11 mouse cellular contexts compared by ENCODE assay signal in genomic region chr14:79273697-79274477, GRCm38 (mm10). TPM values are rescaled to one million over a fixed set of nuclear protein-coding genes. Genes with fewer than 3 reads are reported as not detected.
A peak's percentile ranks its signal among the peaks of the same experiment; 100 is the strongest.
DNase-seq lines count a peak whose midpoint lies in the region; ATAC-seq lines count a peak whose summit lies in the region.
"Had no signal": no experiment of that assay in that cellular context is flagged by ENCODE, and none has a peak within 500 bp of the region (broad histone marks: within the 10 kb centered on the region; RNA-seq: fewer than 3 reads in every experiment).

No protein-coding gene starts in this region.

- 66% methylated on average over 15 of the region's 15 CpGs for WGBS in midbrain, embryonic 11.5 days
- 74% methylated on average over 15 of the region's 15 CpGs for WGBS in midbrain, embryonic 10.5 days
- WGBS in neural tube, embryonic 15.5 days: 68% methylated on average over 15 of the region's 15 CpGs

- peaks cover 9% of the 10 kb centered on the region for H3K4me1 ChIP-seq in midbrain, embryonic 11.5 days (ENCODE audit: control insufficient read depth, insufficient read depth, low read length)
- peaks cover 49% of the 10 kb centered on the region for H3K4me1 ChIP-seq in midbrain, embryonic 10.5 days
- peaks cover 20% of the 10 kb centered on the region for H3K4me1 ChIP-seq in neural tube, embryonic 15.5 days

- no peak overlapping the region for H3K4me3 ChIP-seq in midbrain, embryonic 11.5 days (ENCODE audit: low read depth, low read length)
- H3K4me3 ChIP-seq in midbrain, embryonic 10.5 days: no peak overlapping the region
- no peak overlapping the region for H3K4me3 ChIP-seq in neural tube, embryonic 15.5 days (replicated peaks)

- peak overlapping the region; percentile 49; the same call in 1 of the 2 replicates for H3K27ac ChIP-seq in midbrain, embryonic 11.5 days (ENCODE audit: low read depth, low read length)
- no peak overlapping the region; the same call in 1 of the 2 replicates for H3K27ac ChIP-seq in midbrain, embryonic 10.5 days (replicated peaks)
- peak overlapping the region; percentile 45; the same call in 1 of the 2 replicates for H3K27ac ChIP-seq in neural tube, embryonic 15.5 days (replicated peaks)

- no peaks in the 10 kb centered on the region for H3K36me3 ChIP-seq in midbrain, embryonic 11.5 days (ENCODE audit: control insufficient read depth, insufficient read depth, low read length)
- no peaks in the 10 kb centered on the region for H3K36me3 ChIP-seq in midbrain, embryonic 10.5 days
- H3K36me3 ChIP-seq in neural tube, embryonic 15.5 days: no peaks in the 10 kb centered on the region

- H3K27me3 ChIP-seq in midbrain, embryonic 11.5 days (ENCODE audit: control insufficient read depth, insufficient read depth, low read length): no peaks in the 10 kb centered on the region
- no peaks in the 10 kb centered on the region for H3K27me3 ChIP-seq in midbrain, embryonic 10.5 days (ENCODE audit: low read depth, poor library complexity, severe bottlenecking)
- H3K27me3 ChIP-seq in neural tube, embryonic 15.5 days (replicated peaks): no peaks in the 10 kb centered on the region

- no peak overlapping the region for H3K9ac ChIP-seq in midbrain, embryonic 11.5 days (ENCODE audit: low read length)
- H3K9ac ChIP-seq in neural tube, embryonic 15.5 days (replicated peaks): no peak overlapping the region

- H3K4me2 ChIP-seq in midbrain, embryonic 11.5 days: no peak overlapping the region
- no peak overlapping the region for H3K4me2 ChIP-seq in neural tube, embryonic 15.5 days

- no peaks in the 10 kb centered on the region for H3K9me3 ChIP-seq in midbrain, embryonic 11.5 days (ENCODE audit: control insufficient read depth, low read length)
- no peaks in the 10 kb centered on the region; the same call in 1 of the 2 replicates for H3K9me3 ChIP-seq in midbrain, embryonic 10.5 days (replicated peaks)
- no peaks in the 10 kb centered on the region for H3K9me3 ChIP-seq in neural tube, embryonic 15.5 days (replicated peaks)

- intact Hi-C loops in heart, postnatal 25 days (cut with DNase I): loop anchor here (2.0 to 5.0 kb wide), 2 partner anchors 93 to 117 kb away; no protein-coding TSS in a partner anchor

- ATAC-seq in midbrain, embryonic 11.5 days (ENCODE audit: low FRiP score): peak; percentile 66
- ATAC-seq in neural tube, embryonic 15.5 days (ENCODE audit: low FRiP score): peak; percentile 32; the same call in 1 of the 2 replicates

- peak; percentile 86 for DNase-seq in midbrain, embryonic 11.5 days (ENCODE audit: low spot score, missing footprints)
- DNase-seq in midbrain, embryonic 10.5 days (ENCODE audit: low spot score): no peak
- DNase-seq in heart, postnatal 25 days (ENCODE audit: low spot score): peak; percentile 49
- peak; percentile 57 to 86 for DNase-seq in kidney, postnatal 25 days
- no peak for DNase-seq in testis, postnatal 14 days (ENCODE audit: low spot score)
- no peak for DNase-seq in layer of hippocampus, adult 9-10 months (ENCODE audit: low spot score)
- DNase-seq in left cerebral cortex, adult 11 months (ENCODE audit: low spot score): no peak

RNA-seq across cellular contexts. Expression of gene Zfp957, which starts 26.7 kb away (rescaled TPM):
- not detected in 2 replicates for polyA plus RNA-seq in midbrain, embryonic 11.5 days (2014; fragmentation: Nextera tagmentation; extraction: Ambion mirVana)
- not detected in 2 replicates for polyA plus RNA-seq in midbrain, embryonic 10.5 days (2016; fragmentation: Nextera tagmentation; extraction: Ambion mirVana)
- total RNA-seq in heart, postnatal 25 days (2021): not detected
- polyA plus RNA-seq in neural tube, embryonic 15.5 days (2015; fragmentation: Nextera tagmentation; extraction: Ambion mirVana): not detected in 2 replicates
- total RNA-seq: neutrophil, adult 5-6 weeks had no signal
- polyA plus RNA-seq: cortical plate, adult 2 months; large intestine, adult 2 months had no signal

RNA-seq across cellular contexts. Expression of gene Rgcc, which starts 27.6 kb away (rescaled TPM):
- polyA plus RNA-seq in midbrain, embryonic 11.5 days (2014; fragmentation: Nextera tagmentation; extraction: Ambion mirVana): 13.7 and 18.7 TPM in 2 replicates
- polyA plus RNA-seq in midbrain, embryonic 10.5 days (2016; fragmentation: Nextera tagmentation; extraction: Ambion mirVana): 16.1 and 18.7 TPM in 2 replicates
- 10 to 100 TPM; 37.9 to 54.5 TPM for total RNA-seq in heart, postnatal 25 days (2021)
- polyA plus RNA-seq in neural tube, embryonic 15.5 days (2015; fragmentation: Nextera tagmentation; extraction: Ambion mirVana): 36.1 and 89.6 TPM in 2 replicates

Comparison
In these comparisons a context has a peak if more than half of its experiments do, and no peak if none do; other contexts are left out.
1. DNase-seq: peak in midbrain, embryonic 11.5 days (single experiment), heart, postnatal 25 days (single experiment) and kidney, postnatal 25 days (2 of 2); none in midbrain, embryonic 10.5 days (single experiment), testis, postnatal 14 days (single experiment), layer of hippocampus, adult 9-10 months (single experiment) and left cerebral cortex, adult 11 months (single experiment).